Mouse (Mus musculus) heart, embryonic 16.5 days (tissue): ENCODE data around the gene Psmd2. TPM values are rescaled to one million over a fixed set of nuclear protein-coding genes. Genes with fewer than 3 reads are reported as not detected.
A peak's percentile ranks its signal among the peaks of the same experiment; 100 is the strongest.

Experiments
- ATAC-seq: fragments of 200-750 bp; cut with Nextera tagmentation; replicated peaks from 2 replicates; pipeline ENCODE4 v1.8.0; 2017; ENCODE audit warnings: moderate number of reproducible peaks; ENCODE audit not compliant: insufficient read depth, low FRiP score; ENCODE audit errors: extremely low read depth
- H3K27ac ChIP-seq: fragments of 300-500 bp; sonication (generic); 2 replicates; pipeline ENCODE4 v1.5.1; 2014; ENCODE audit warnings: mild to moderate bottlenecking, low read length, control low read depth, moderate library complexity
- H3K27me3 ChIP-seq: fragments of 300-500 bp; sonication (generic); 2 replicates; pipeline ENCODE4 v1.6.1; 2014; ENCODE audit warnings: low read length, mixed read lengths; ENCODE audit not compliant: control insufficient read depth, insufficient read depth
- H3K36me3 ChIP-seq: fragments of 300-500 bp; sonication (generic); 2 replicates; pipeline ENCODE4 v1.6.1; 2014; ENCODE audit not compliant: control insufficient read depth, insufficient read depth
- H3K4me1 ChIP-seq: fragments of 300-500 bp; sonication (generic); 2 replicates; pipeline ENCODE4 v1.6.1; 2014; ENCODE audit warnings: low read length, mixed read lengths; ENCODE audit not compliant: control insufficient read depth, insufficient read depth
- H3K4me2 ChIP-seq: fragments of 300-500 bp; sonication (generic); 2 replicates; pipeline ENCODE4 v1.6.1; 2014; ENCODE audit warnings: low read depth, mild to moderate bottlenecking, control low read depth, low read length
- H3K4me3 ChIP-seq: fragments of 300-500 bp; sonication (generic); 2 replicates; pipeline ENCODE4 v1.5.1; 2014; ENCODE audit warnings: mild to moderate bottlenecking, control low read depth, low read length
- H3K9ac ChIP-seq: fragments of 300-500 bp; sonication (generic); 2 replicates; pipeline ENCODE4 v1.6.1; 2014; ENCODE audit warnings: low read length, control low read depth
- H3K9me3 ChIP-seq: fragments of 300-500 bp; sonication (generic); replicated peaks from 2 replicates; pipeline ENCODE4 v1.6.1; 2016; ENCODE audit warnings: low read length; ENCODE audit not compliant: control insufficient read depth
- WGBS: fragments of 180-500 bp; shearing (Covaris S2); extraction: QIAGEN DNeasy Blood & Tissue Kit; methylation state at CpG from one replicate; pipeline ENCODE4 v1.1.7; 2014; 5-methylcytosine and 5-hydroxymethylcytosine counted together
- polyA plus RNA-seq: library from polyadenylated mRNA; unstranded; fragments of >200 nt; fragmentation: Nextera tagmentation; extraction: Ambion mirVana; gene quantifications from 2 replicates; pipeline ENCODE4 v1.2.1, GENCODE M21; 2015

Psmd2 gene
- polyA plus RNA-seq, 1 experiment from 2014 or later: 248 TPM

GRCm38 (mm10) chr16:20694781-20695180 is 43.3 kb downstream of the Psmd2 start:
- Histone ChIP-seq H3K4me1 (peaks cover 22% of the 10 kb centered on the region), H3K4me3 (peak overlapping the region; percentile 49), H3K36me3 (peaks cover 15% of the 10 kb centered on the region; the same call in 1 of the 2 replicates), H3K27me3 (no peaks in the 10 kb centered on the region), H3K9me3 (no peaks in the 10 kb centered on the region), H3K27ac (peak overlapping the region; percentile 56), H3K9ac (no peak overlapping the region), H3K4me2 (peak overlapping the region; percentile 67)
- no peak for ATAC-seq
- WGBS: 59% methylated on average over 8 of the region's 8 CpGs

- peak; percentile 43 for ATAC-seq
- no peaks in the 10 kb centered on the region for H3K27me3 ChIP-seq
- H3K4me2 ChIP-seq: peak overlapping the region; percentile 67
- H3K9ac ChIP-seq: peak overlapping the region; percentile 59
- WGBS: 3% methylated on average over 46 of the region's 46 CpGs
- peak overlapping the region; percentile 49 for H3K4me3 ChIP-seq
- peaks cover 5% of the 10 kb centered on the region; the same call in 1 of the 2 replicates for H3K36me3 ChIP-seq
- peaks cover 22% of the 10 kb centered on the region for H3K4me1 ChIP-seq
- no peaks in the 10 kb centered on the region for H3K9me3 ChIP-seq
- H3K27ac ChIP-seq: peak overlapping the region; percentile 56
These were observed 44.3 kb downstream of the Psmd2 start for GRCm38 (mm10) chr16:20695622-20696323.

GRCm38 (mm10) chr16:20699266-20699665 is 47.8 kb downstream of the Psmd2 start:
- Histone ChIP-seq H3K4me1 (peaks cover 22% of the 10 kb centered on the region), H3K4me3 (no peak overlapping the region), H3K9me3 (no peaks in the 10 kb centered on the region), H3K27ac (no peak overlapping the region), H3K36me3 (no peaks in the 10 kb centered on the region), H3K9ac (no peak overlapping the region), H3K4me2 (no peak overlapping the region), H3K27me3 (no peaks in the 10 kb centered on the region)
- no peak for ATAC-seq
- 70% methylated on average over 5 of the region's 5 CpGs for WGBS

- no peak for ATAC-seq
- Histone ChIP-seq H3K27me3 (no peaks in the 10 kb centered on the region), H3K9ac (no peak overlapping the region), H3K4me3 (no peak overlapping the region), H3K9me3 (no peaks in the 10 kb centered on the region), H3K36me3 (no peaks in the 10 kb centered on the region; the same call in 1 of the 2 replicates), H3K27ac (no peak overlapping the region), H3K4me2 (no peak overlapping the region), H3K4me1 (peaks cover 16% of the 10 kb centered on the region)
- 60% methylated on average over 5 of the region's 5 CpGs for WGBS
These were observed 48.6 kb downstream of the Psmd2 start for GRCm38 (mm10) chr16:20700036-20700435.

GRCm38 (mm10) chr16:20701316-20701715 is 49.9 kb downstream of the Psmd2 start:
- Histone ChIP-seq H3K9me3 (no peaks in the 10 kb centered on the region), H3K36me3 (no peaks in the 10 kb centered on the region; the same call in 1 of the 2 replicates), H3K4me3 (no peak overlapping the region), H3K9ac (no peak overlapping the region), H3K27me3 (no peaks in the 10 kb centered on the region), H3K4me2 (no peak overlapping the region), H3K4me1 (peaks cover 7% of the 10 kb centered on the region), H3K27ac (no peak overlapping the region)
- ATAC-seq: no peak
- 61% methylated on average over 7 of the region's 7 CpGs for WGBS

- H3K9ac ChIP-seq: 0 out of 2 replicates have a peak overlapping the region, but pooled peaks have one; percentile 7
- no peaks in the 10 kb centered on the region for H3K9me3 ChIP-seq
- H3K27me3 ChIP-seq: no peaks in the 10 kb centered on the region
- H3K4me1 ChIP-seq: peaks cover 6% of the 10 kb centered on the region
- 44% methylated on average over 12 of the region's 12 CpGs for WGBS
- no peaks in the 10 kb centered on the region; the same call in 1 of the 2 replicates for H3K36me3 ChIP-seq
- H3K4me3 ChIP-seq: no peak overlapping the region
- ATAC-seq: no peak
- H3K4me2 ChIP-seq: no peak overlapping the region
- H3K27ac ChIP-seq: no peak overlapping the region
These were observed 50.5 kb downstream of the Psmd2 start for GRCm38 (mm10) chr16:20701729-20702521.

- peaks cover 6% of the 10 kb centered on the region for H3K4me1 ChIP-seq
- WGBS: 6% methylated on average over 8 of the region's 8 CpGs
- no peak overlapping the region for H3K27ac ChIP-seq
- ATAC-seq: peak; percentile 75
- H3K9me3 ChIP-seq: no peaks in the 10 kb centered on the region
- no peaks in the 10 kb centered on the region for H3K27me3 ChIP-seq
- no peak overlapping the region for H3K4me2 ChIP-seq
- H3K36me3 ChIP-seq: no peaks in the 10 kb centered on the region; the same call in 1 of the 2 replicates
- H3K9ac ChIP-seq: 0 out of 2 replicates have a peak overlapping the region, but pooled peaks have one; percentile 7
- no peak overlapping the region for H3K4me3 ChIP-seq
These were observed 51.1 kb downstream of the Psmd2 start for GRCm38 (mm10) chr16:20702522-20702893.

- WGBS: 94% methylated on average over 10 of the region's 10 CpGs
- ATAC-seq: no peak
- Histone ChIP-seq H3K4me3 (no peak overlapping the region), H3K4me2 (no peak overlapping the region), H3K9me3 (no peaks in the 10 kb centered on the region), H3K4me1 (peaks cover 6% of the 10 kb centered on the region), H3K36me3 (no peaks in the 10 kb centered on the region; the same call in 1 of the 2 replicates), H3K9ac (no peak overlapping the region), H3K27me3 (no peaks in the 10 kb centered on the region), H3K27ac (no peak overlapping the region)
These were observed 51.6 kb downstream of the Psmd2 start for GRCm38 (mm10) chr16:20703071-20703470.
